Mouse (Mus musculus) right cerebral cortex, postnatal 10 days (tissue): ENCODE measurements around the gene AI467606.

Source experiments
- DNase-seq, 2 experiments: peaks; one replicate each; pipeline ENCODE4 v3.0.0; 2021; ENCODE audit warnings: low spot score in 2 of 2

AI467606 gene

GRCm38 (mm10) chr7:127093914-127094313 is 2.8 kb downstream of the AI467606 start:
- no peak for DNase-seq

DNA sequence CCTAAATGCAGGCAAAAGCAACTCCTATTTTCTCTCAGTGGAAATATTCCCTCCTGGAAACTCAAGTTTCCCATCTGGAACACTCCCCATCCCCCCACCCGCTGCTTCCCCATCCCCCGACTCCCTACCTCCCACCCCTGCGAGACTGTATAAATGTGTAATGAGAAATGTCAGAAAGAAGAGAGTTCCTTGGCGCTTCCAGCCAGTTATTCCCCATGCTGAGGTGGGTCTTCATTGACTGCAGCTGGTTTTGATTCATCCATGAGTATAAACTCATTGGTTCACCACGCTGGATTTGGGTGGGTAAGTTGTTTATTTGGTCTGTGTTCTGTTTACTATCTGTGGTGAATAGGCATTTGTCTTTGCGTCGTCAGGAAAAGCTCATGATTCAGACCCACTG is 5.3 kb downstream of the AI467606 start:
- no peak for DNase-seq

DNA sequence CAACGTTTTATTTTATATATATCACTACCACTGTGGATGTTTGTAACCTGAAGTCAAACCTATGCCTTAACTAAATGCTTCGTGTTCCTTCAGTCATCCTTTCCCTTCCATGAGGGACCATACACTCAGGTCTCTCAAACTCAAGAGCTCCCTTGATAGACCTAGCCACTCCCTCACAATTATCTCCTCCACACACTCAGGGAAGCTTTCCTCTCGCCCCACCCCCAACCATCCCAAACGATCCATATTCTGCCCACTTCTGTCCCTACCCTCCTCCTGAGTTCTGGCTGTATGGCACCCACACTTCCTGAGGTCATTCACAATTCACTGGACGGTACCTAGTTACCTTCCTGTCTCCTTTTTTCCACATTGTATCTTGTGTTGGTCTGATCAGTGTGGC is 7.4 kb downstream of the AI467606 start:
- DNase-seq: no peak

DNA sequence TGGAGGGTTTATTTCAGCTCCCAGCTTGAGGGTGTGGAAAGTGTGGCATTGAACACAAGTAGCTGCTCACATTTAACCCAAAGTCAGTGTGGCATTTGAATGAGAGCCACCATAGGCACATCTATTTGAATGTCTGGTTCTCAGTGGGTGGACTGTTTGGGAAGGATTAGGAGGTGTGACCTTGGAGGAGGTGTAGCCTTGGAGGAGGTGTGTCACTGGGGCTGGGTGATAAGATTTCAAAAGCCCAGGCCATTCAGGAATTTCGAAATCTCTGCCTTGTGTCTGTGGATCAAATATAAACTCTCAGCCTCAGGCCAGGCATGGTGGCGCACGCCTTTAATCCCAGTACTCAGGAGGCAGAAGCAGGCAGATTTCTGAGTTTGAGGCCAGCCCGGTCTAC is 7.8 kb downstream of the AI467606 start:
- DNase-seq: no peak

DNA sequence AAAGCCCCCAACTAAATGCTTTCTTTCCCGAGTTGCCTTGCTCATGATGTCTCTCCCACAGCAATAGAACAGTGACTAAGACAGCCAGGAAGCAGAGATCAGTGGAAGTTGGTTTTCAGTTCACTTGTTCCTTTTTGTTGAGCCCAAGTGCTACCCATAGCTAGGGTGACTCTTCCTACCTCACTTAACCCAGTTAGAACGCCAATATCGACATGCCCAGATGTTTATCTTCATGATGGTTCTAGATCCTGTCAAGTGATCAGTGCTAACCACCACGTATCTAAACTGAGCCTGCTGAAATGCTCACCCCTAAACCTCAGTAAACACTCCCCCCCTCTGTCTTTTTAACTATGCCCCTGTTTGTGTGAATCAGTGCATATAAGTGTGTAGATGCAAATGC is 8.4 kb downstream of the AI467606 start:
- no peak for DNase-seq

GRCm38 (mm10) chr7:127101451-127102016 is 10.4 kb downstream of the AI467606 start:
- no peak for DNase-seq

DNA sequence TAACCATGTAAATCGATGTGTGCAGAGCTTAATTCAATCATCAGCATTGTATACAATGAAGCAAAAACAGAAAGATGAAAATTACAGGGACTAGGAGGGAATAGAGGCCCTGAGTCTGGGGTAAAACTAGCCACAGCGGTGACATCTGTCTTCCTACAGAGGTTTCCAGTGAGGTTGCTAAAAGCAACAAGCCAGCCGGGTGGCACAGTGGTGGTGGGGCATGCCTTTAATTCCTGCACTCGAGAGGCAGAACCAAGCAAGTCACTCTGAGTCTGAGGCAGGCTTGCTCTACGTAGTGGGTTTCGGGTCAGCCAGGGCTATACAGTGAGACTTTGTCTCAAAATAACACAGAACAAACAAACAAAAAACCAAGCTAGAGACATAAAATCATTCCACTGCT is 11.0 kb downstream of the AI467606 start:
- no peak for DNase-seq

GRCm38 (mm10) chr7:127103960-127104359 is 12.8 kb downstream of the AI467606 start:
- DNase-seq: no peak

DNA sequence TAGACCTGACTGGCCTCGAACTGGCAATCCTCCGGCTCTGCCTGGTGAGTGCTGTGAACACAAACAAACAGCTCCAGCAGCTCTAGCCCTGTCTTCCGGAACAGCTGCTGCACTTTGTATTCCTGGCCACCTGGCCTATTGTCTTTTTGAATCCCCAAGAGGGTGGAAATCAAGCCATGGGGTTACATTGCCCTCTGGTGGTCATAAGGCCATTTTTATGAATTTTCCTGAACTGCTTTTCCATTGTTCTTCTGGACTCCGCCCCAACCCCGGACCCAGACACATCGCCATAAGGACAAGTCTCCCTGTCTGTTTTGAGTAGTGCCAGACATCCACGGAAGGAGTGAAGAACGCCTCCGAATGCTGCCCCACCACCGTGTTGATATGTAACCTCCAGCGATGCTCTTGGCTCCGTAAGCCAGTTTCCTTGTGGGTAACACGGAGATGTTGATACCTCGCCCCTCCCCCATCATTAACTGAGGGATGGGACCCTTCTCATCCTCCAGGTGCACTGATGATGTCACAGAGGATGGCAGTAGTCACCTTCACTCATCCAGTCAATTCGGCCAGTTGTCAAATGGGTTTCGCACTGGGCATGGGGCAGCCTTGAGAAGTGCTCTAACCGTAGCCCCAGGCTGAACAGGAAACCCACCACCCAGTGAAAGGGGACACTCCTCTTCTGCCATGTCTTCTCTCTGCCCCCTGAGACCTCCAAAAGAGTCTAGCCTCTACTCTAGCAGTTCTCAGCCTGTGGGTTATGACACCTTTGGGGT is 13.6 kb downstream of the AI467606 start:
- peak; percentile 78 to 81 for DNase-seq

GRCm38 (mm10) chr7:127105551-127105950 is 14.4 kb downstream of the AI467606 start:
- DNase-seq: no peak

GRCm38 (mm10) chr7:127110239-127111007 is 19.3 kb downstream of the AI467606 start:
- DNase-seq: peak; percentile 84 to 86

- DNase-seq: peak; percentile 44 to 65
Observed at GRCm38 (mm10) chr7:127111461-127111860, 20.3 kb downstream of the AI467606 start.

GRCm38 (mm10) chr7:127112251-127112841 is 21.2 kb downstream of the AI467606 start:
- no peak for DNase-seq

- DNase-seq: no peak
Observed at GRCm38 (mm10) chr7:127112921-127113597, 21.9 kb downstream of the AI467606 start.

DNA sequence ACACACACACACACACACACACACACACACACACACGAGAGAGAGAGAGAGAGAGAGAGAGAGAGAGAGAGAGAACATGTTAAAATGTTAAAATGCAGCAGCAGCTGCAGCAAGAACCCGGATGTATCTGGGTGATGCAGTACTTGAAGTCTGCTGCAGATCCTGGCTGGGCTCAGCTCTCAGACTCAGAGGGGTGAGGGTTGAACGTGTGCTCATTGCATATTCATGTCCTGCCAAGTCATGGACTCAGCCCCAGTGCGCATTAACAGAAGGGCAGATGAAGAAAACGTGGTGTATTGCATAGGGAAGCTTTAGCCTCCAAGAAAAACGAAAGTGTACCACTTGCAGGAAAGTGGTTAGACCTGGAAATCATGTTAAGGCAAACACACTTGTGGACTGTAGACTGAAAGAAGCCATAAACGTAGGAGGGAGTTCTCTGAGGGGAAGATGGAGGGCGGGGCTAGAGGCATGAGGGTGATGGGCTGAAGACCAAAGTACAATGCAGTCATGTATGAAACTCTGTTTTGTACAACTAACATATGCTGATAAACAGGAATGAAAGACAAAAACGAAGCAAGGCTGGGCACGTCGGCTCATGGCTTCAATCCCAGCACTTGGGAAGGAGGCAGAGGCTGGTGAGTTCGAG is 22.6 kb downstream of the AI467606 start:
- no peak for DNase-seq

- DNase-seq: no peak
Observed at GRCm38 (mm10) chr7:127114920-127115319, 23.8 kb downstream of the AI467606 start.

GRCm38 (mm10) chr7:127116331-127116935 is 25.3 kb downstream of the AI467606 start:
- DNase-seq: peak; percentile 51 to 57

- DNase-seq: no peak
Observed at GRCm38 (mm10) chr7:127117948-127118347, 26.8 kb downstream of the AI467606 start.

DNA sequence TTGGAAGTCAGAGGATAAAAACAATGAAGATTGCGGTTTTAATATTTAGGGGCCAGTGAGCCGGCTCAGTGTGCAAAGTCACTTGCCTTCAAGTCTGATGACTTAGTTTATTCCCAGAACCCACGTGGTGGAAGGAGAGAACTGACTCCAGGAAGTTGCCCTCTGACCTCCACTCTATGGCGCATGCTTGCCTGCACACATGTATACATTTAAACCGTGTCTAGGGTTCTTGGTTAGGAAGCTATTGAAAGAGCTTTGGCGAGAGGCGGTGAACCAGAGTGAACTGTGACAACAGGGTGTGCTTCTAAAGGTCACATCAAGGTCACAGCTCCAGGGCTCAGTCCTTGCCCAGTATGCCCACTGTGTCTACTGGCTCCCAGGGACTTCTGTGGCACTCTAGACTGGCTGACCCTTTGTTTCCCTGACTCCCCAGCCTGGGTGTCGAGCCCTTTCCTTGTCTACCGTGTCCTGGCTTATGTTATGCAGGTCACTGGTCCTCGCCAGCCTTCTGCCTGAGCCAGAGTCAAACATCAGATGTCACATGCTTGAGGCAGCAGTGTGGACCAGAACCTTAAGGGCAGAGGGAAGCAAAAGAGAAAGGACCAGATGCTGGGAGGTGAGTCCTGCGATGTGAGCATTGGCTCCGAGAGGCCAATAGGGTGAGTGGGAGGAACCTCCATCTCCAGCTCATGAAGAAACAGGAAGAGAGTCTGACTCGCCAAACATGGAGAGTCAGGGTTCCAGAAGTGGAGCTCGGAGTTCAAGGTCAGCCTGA is 27.7 kb downstream of the AI467606 start:
- DNase-seq: no peak
